Mouse (Mus musculus) gastrocnemius, adult 8-10 months (tissue): ENCODE measurements around the gene Ube2g2. TPM values are rescaled to one million over a fixed set of nuclear protein-coding genes. Genes with fewer than 3 reads are reported as not detected.

Experiments
- DNase-seq, 2 experiments: peaks; one replicate each; pipeline ENCODE4 v3.0.0; 2022; ENCODE audit warnings: low spot score in 2 of 2
- total RNA-seq, 4 experiments: library from RNA; stranded (reverse); gene quantifications; 2 replicates each; pipeline ENCODE4 v1.2.4; 2022

Gene Ube2g2
- total RNA-seq, 4 experiments from 2014 or later: 81.6 to 141 (median 104) TPM

GRCm38 (mm10) chr10:77605908-77606826 lies 15.9 kb upstream of the Ube2g2 start, which contains the start of the genes Sumo3 and Gm49325:
TSS of gene Sumo3 (plus strand) at chr10:77606097.
TSS of gene Gm49325 (plus strand) at chr10:77606197.
- DNase-seq: peak; percentile 94 to 96

DNA sequence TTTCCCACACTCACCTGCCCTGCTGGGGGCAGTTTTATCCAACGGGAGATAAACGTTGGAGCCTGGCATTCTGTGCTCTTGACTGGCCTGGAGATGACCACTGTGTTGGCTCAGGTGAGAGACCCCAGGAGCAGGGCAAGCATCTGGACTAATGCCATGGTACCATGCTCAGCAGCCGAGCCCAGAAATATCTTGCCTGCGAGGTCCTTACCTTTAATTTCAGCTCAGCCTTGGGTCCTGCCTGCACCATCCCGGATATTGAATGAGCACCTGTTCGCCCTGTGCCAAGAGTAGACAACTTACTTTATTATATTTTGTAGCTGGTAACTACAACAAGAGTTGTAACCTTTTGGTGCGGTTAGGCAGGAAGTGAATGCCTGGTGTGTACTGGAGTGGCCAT lies 15.2 kb upstream of the Ube2g2 start:
- no peak for DNase-seq

DNA sequence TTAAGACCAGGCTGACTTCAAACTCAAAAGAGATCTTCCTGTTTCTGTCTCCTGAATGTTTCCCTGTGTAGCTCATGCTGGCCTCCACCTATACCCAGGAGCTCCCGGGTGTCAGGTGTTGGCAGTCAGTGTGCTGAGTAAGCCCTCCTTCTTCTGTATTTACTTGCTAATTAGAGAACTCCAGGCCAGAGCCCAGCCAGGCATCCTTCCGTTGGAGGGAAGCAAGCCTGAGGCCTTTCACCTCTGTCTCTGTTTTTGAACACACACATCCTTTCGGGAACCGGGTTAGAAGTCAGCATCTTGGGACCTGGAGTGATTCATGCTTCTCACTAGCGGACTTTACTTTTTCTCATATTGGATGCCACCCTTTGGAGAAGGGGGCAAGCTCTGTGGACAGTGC lies 14.6 kb upstream of the Ube2g2 start:
- no peak for DNase-seq

DNA sequence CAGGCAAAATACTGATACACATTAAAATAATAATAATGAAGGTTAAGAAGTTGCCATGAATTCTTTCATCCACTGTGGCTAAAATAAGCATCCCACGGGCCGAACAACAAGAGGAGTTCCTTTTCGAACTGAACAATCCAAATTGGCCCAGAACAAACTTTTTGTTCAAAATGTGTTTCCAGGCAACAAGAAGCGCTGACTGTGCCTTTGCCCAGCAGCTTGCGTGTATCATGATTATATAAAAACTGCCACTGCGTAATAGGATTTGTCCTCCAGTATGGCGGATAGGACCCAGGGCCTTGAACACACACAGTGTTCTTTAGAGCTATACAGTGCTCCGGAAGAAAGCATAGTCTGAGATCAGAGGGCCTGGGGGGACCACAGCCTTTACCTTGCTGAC lies 13.5 kb upstream of the Ube2g2 start:
- no peak for DNase-seq

- DNase-seq: no peak
Observed at GRCm38 (mm10) chr10:77610221-77610961, 11.7 kb upstream of the Ube2g2 start.

DNA sequence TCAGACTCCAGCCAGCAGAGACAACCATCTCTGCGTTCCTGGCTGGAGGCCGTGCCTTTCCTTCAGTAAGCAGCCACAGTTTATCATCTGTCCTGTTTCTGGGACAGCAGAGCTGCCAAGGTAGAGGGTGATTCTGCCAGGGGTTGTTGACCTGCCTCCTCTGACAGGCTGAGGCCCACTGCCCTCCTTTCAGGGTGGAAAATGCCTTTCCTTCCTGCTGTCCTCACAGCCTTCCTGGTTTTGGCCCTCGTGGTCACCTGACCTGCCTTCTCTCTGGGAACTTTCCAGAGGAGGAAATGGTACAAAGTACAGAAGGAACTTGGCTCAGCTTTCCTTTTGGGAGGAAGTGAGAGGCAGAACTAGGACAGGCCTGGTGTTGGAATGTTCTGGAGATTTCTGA lies 8.7 kb upstream of the Ube2g2 start:
- DNase-seq: peak in 1 of 2 experiments; percentile 29

GRCm38 (mm10) chr10:77615647-77616046 lies 6.4 kb upstream of the Ube2g2 start:
- DNase-seq: no peak

DNA sequence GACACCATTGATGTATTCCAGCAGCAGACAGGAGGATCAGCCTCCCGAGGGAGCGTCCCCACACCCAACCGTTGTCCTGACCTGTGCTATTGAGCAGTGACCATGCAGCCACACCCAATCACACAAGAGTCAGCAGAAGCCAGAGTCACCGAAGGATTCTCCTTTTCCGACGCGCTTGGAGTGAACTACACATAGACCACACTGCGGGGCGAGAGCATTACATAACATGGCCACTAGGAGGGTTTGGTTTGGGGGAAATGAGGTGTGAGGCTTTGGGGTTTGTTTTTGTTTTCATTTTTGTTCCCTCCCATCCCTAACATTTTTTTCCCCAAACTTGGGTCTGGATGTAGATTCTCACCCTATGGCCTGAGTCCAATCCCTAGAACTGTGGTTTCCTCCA lies 5.9 kb upstream of the Ube2g2 start:
- no peak for DNase-seq

- DNase-seq: no peak
Observed at GRCm38 (mm10) chr10:77616926-77617325, 5.1 kb upstream of the Ube2g2 start.

DNA sequence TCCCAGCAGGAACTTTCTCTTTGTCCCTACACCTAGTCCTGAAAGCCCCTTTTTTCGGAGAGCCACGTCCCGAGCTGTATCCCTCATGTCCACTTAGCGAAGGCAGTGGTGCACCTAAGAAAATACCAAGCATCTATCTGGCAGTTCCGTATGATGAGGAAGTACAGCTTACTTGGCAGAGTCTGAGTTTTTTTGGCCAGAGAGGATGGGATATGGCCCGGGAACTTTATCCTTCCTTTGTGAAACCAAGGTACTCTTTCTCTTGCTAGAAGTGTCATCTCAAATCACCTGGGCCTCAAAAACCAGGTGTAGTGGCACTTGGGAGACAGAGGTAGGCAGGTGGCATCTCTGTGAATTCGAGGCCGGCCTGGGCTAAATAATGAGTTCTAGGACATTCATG lies 529 bp upstream of the Ube2g2 start:
- no peak for DNase-seq

- peak; percentile 43 to 52 for DNase-seq
Observed at GRCm38 (mm10) chr10:77623069-77623492, 1.0 kb downstream of the Ube2g2 start.

- no peak for DNase-seq
Observed at GRCm38 (mm10) chr10:77623639-77624400, 1.7 kb downstream of the Ube2g2 start.

GRCm38 (mm10) chr10:77624570-77624995 lies 2.5 kb downstream of the Ube2g2 start:
- peak; percentile 35 to 53 for DNase-seq

GRCm38 (mm10) chr10:77626036-77626435 lies 4.0 kb downstream of the Ube2g2 start:
- no peak for DNase-seq

GRCm38 (mm10) chr10:77626591-77626990 lies 4.5 kb downstream of the Ube2g2 start:
- DNase-seq: no peak

DNA sequence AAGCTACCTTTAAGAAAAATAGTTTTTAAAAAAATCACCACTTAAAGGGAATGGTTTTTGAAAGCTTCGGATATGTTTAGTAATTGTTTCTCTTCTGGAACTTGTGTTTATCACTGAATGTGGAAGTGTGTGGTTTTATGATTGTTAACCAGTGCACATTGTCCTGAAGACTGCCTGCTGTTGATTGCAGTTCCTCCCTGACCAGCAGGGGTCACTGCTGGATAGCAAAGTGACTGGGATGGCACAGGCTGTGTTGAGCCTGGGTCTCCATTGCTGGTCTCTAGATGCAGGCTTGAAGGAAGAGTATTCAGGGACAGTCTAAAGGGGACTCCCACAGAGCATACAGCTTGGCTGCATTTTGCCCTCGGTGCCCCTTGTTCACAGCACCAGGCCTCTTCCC lies 5.4 kb downstream of the Ube2g2 start:
- DNase-seq: peak; percentile 66 to 67

DNA sequence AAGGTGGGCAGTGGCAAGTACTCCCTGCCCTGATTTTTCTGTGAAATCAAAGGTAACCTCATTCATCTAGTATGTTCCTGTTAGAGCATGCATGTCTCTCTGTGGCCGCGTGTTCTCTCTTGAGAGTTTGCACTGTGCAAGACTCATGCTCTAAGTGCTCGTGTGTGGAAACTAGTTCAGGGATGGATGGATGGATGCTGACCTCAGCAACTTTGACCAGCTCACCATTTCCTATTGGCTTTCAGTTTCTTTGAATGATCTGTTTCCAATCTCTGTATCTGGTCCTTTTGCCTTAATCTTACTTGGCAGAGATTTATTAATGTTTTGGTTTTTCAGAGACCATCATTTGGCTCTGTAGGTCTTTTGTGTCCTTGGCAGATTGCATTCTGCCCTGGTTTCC lies 7.1 kb downstream of the Ube2g2 start:
- no peak for DNase-seq

DNA sequence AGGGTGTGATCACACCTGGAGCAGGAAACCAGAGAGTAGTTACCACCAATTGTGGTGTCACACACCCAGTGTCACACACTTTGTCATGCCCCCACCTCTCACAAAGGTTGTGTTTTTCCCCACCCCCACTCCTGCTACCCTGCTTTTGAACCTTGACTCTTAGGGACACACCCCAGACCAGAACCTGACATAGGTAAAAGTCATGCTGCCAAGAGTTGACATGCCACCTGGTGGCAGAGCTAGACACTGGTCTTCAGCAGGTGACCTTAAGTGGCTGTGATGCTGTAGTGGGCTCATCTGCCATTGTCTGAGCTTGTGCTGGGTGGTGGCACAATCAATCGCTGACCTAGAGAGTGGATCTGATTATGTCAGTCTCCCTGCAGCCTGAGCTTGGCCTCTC lies 7.9 kb downstream of the Ube2g2 start:
- no peak for DNase-seq

DNA sequence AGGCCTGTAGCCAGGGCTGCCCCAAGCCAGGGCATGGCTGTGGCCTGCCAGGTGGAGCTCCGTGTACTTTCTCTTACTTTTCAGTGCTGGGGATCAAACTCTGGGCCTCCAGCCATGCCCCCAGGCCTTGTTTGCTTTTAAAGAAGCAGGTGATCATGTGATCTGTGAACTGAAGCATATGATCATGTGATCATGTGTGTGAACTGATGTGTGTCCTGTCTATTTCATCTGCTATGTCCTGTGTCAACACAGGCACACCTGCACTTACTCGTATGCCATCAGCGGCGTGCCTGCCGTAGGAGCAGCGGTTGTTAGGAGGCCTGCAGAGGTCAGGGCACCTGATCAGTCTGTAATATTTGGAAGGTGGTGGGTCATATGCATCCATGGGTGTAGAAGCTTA lies 11.9 kb downstream of the Ube2g2 start:
- no peak for DNase-seq

- no peak for DNase-seq
Observed at GRCm38 (mm10) chr10:77634452-77635231, 12.6 kb downstream of the Ube2g2 start.
